Mouse (Mus musculus): ENCODE measurements around the gene Gm15737. TPM values are rescaled to one million over a fixed set of nuclear protein-coding genes. Genes with fewer than 3 reads are reported as not detected.

The Gm15737 gene
- polyA plus RNA-seq (2016; fragmentation: Nextera tagmentation; extraction: Ambion mirVana): 0.03 TPM in 1 of 2 replicates, not detected in the other

- Histone ChIP-seq H3K27me3 (ENCODE audit: insufficient read depth, poor library complexity, severe bottlenecking) (no peaks in the 10 kb centered on the region), H3K27ac (0 out of 2 replicates have a peak within 1 kb of the TSS, but pooled peaks have one; percentile 13), H3K4me3 (no peak within 1 kb of the TSS), H3K36me3 (no peaks in the 10 kb centered on the region), H3K9me3 (no peaks in the 10 kb centered on the region), H3K4me1 (replicated peaks) (peaks cover 9% of the 10 kb centered on the region)
- WGBS: 72% methylated on average over 4 of the region's 4 CpGs
- DNase-seq (ENCODE audit: low spot score): no peak
Measured at GRCm38 (mm10) chr6:92869089-92869581, at the start of gene Gm15737. Gm15737 (plus strand) TSS chr6:92869357.

GRCm38 (mm10) chr6:92821606-92822005 lies 47.6 kb upstream of the Gm15737 start:
- WGBS: 27% methylated on average over 5 of the region's 5 CpGs
- H3K9me3 ChIP-seq: no peaks in the 10 kb centered on the region
- H3K4me3 ChIP-seq: no peak overlapping the region
- H3K27me3 ChIP-seq (ENCODE audit: insufficient read depth, poor library complexity, severe bottlenecking): peaks cover 23% of the 10 kb centered on the region
- H3K36me3 ChIP-seq: no peaks in the 10 kb centered on the region
- no peak overlapping the region for H3K27ac ChIP-seq
- no peak for DNase-seq (ENCODE audit: low spot score)
- H3K4me1 ChIP-seq (replicated peaks): peaks cover 39% of the 10 kb centered on the region

GRCm38 (mm10) chr6:92822006-92822405 lies 47.2 kb upstream of the Gm15737 start:
- no peaks in the 10 kb centered on the region for H3K36me3 ChIP-seq
- H3K4me3 ChIP-seq: no peak overlapping the region
- H3K9me3 ChIP-seq: no peaks in the 10 kb centered on the region
- H3K27ac ChIP-seq: no peak overlapping the region
- H3K27me3 ChIP-seq (ENCODE audit: insufficient read depth, poor library complexity, severe bottlenecking): peaks cover 19% of the 10 kb centered on the region
- no peak for DNase-seq (ENCODE audit: low spot score)
- H3K4me1 ChIP-seq (replicated peaks): peaks cover 35% of the 10 kb centered on the region
- WGBS: 42% methylated on average over 6 of the region's 6 CpGs

DNA sequence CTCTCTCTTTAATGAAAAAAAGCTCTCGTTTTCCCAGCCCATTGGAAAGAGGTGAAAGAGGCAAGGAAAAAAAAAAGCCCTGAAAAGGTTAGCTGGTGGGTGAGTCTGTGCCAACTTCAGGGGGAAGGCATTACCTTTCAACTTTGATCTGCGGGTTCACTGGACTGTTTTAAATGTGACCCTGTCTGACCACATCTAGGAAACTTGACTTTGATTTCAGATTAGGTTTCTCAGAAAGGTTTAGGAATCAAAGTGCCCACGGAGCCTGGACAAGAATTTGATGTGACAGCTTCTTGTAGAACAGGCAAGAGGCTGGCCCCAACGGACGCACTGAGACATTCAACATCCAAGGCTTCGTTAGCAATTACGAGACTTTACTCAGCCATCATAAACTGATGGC lies 45.2 kb upstream of the Gm15737 start:
- H3K36me3 ChIP-seq: no peaks in the 10 kb centered on the region
- H3K27me3 ChIP-seq (ENCODE audit: insufficient read depth, poor library complexity, severe bottlenecking): peaks cover 12% of the 10 kb centered on the region
- DNase-seq (ENCODE audit: low spot score): peak; percentile 25
- H3K27ac ChIP-seq: no peak overlapping the region
- WGBS: 70% methylated on average over 7 of the region's 7 CpGs
- H3K4me1 ChIP-seq (replicated peaks): peaks cover 30% of the 10 kb centered on the region
- no peak overlapping the region for H3K4me3 ChIP-seq
- no peaks in the 10 kb centered on the region for H3K9me3 ChIP-seq

GRCm38 (mm10) chr6:92826561-92826960 lies 42.6 kb upstream of the Gm15737 start:
- peaks cover 11% of the 10 kb centered on the region for H3K27me3 ChIP-seq (ENCODE audit: insufficient read depth, poor library complexity, severe bottlenecking)
- H3K36me3 ChIP-seq: no peaks in the 10 kb centered on the region
- H3K4me3 ChIP-seq: no peak overlapping the region
- H3K4me1 ChIP-seq (replicated peaks): peaks cover 22% of the 10 kb centered on the region
- WGBS: 90% methylated on average over 5 of the region's 5 CpGs
- no peaks in the 10 kb centered on the region for H3K9me3 ChIP-seq
- DNase-seq (ENCODE audit: low spot score): no peak
- no peak overlapping the region for H3K27ac ChIP-seq

DNA sequence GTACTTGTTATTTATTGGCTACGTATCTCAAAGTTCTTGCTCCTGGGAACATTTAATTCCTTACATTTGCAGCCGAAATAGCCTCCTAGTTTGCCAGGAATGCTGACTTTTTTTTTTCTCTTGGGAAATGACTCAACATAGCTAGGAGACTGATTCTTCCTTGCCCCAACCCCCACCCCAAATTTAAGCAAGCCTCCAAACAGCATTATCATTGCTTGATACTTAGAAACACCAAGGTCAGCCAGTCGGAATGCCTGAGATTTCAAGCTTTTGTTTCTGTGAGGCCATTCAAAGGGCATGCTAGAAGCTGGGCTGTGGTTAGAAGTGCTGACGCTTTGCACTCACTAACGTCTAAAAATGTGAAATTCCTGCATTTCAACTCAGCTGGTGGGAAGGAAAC lies 41.8 kb upstream of the Gm15737 start:
- H3K27ac ChIP-seq: no peak overlapping the region
- no peaks in the 10 kb centered on the region for H3K9me3 ChIP-seq
- peaks cover 11% of the 10 kb centered on the region for H3K27me3 ChIP-seq (ENCODE audit: insufficient read depth, poor library complexity, severe bottlenecking)
- H3K36me3 ChIP-seq: no peaks in the 10 kb centered on the region
- DNase-seq (ENCODE audit: low spot score): no peak
- peaks cover 14% of the 10 kb centered on the region for H3K4me1 ChIP-seq (replicated peaks)
- H3K4me3 ChIP-seq: no peak overlapping the region
- 48% methylated on average over 5 of the region's 5 CpGs for WGBS

- Histone ChIP-seq H3K27ac (no peak overlapping the region), H3K4me3 (no peak overlapping the region), H3K4me1 (replicated peaks) (peaks cover 6% of the 10 kb centered on the region), H3K36me3 (no peaks in the 10 kb centered on the region), H3K9me3 (no peaks in the 10 kb centered on the region), H3K27me3 (ENCODE audit: insufficient read depth, poor library complexity, severe bottlenecking) (no peaks in the 10 kb centered on the region; the same call in 1 of the 2 replicates)
- WGBS: 89% methylated on average over 2 of the region's 2 CpGs
- DNase-seq (ENCODE audit: low spot score): no peak
Measured at GRCm38 (mm10) chr6:92829148-92829547, 40.0 kb upstream of the Gm15737 start.

DNA sequence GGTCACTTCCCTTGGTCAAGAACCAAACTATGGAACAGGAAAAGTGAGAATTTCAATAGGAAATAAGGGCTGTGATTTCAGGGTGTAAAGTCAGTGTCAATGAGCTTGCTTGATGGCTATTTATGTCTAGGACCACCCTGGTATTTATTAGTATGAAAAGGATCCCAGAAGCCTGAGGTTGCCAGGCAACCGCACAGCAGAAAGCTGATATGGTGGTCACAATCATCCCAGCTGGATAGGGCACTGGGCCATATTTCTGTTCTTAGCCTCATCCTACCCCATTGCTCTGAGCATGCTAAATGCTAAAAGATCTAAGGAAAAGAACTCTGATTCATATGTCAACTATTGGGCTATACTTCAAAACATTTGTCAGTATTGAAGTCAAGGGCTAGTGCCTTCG lies 38.1 kb upstream of the Gm15737 start:
- Histone ChIP-seq H3K9me3 (no peaks in the 10 kb centered on the region), H3K4me1 (replicated peaks) (peaks cover 6% of the 10 kb centered on the region), H3K36me3 (no peaks in the 10 kb centered on the region), H3K27me3 (ENCODE audit: insufficient read depth, poor library complexity, severe bottlenecking) (no peaks in the 10 kb centered on the region; the same call in 1 of the 2 replicates), H3K4me3 (no peak overlapping the region), H3K27ac (no peak overlapping the region)
- no peak for DNase-seq (ENCODE audit: low spot score)
- 90% methylated on average over 2 of the region's 2 CpGs for WGBS

DNA sequence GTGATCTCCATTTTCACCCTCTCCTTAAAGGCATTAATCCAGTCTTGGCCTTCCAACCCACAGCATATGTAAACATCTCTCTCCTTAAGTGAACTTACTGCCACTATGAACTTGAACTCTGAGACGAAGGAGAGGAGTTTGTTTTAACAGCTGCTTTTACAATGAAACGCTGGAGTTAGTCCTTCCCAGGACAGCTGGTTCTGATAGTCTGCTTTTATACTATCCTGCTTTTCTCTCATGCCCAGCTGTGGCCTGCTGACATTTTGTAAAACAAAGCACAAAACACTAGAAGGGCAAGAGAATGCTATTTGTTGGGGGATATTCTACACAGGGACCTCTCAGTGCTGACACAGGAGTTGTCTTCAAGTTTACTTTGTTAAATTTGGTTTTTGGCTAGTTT lies 27.2 kb upstream of the Gm15737 start:
- 18% methylated on average over 2 of the region's 2 CpGs for WGBS
- Histone ChIP-seq H3K36me3 (no peaks in the 10 kb centered on the region), H3K27me3 (ENCODE audit: insufficient read depth, poor library complexity, severe bottlenecking) (no peaks in the 10 kb centered on the region), H3K4me3 (no peak overlapping the region), H3K4me1 (replicated peaks) (peaks cover 7% of the 10 kb centered on the region), H3K9me3 (no peaks in the 10 kb centered on the region), H3K27ac (no peak overlapping the region)
- no peak for DNase-seq (ENCODE audit: low spot score)

DNA sequence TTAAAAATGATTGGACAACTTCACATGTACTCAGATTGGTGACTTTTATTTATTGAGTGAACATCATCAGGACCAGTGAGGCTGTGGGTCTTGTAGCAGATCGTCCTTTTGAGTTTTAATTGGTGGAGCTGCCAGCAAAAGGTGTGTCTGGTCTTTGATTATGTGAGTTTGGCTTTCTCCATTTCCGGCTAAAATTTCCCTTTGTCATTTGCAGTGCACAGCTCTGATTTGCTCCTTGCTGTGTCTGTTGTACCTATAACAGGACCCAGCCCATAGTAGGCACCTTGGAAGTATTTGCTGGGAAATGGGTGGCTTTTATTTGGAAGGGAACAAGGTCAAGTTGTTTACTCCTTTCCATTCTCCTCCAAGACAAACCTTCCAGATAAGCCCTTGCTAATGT lies 25.7 kb upstream of the Gm15737 start:
- no peak for DNase-seq (ENCODE audit: low spot score)
- no peaks in the 10 kb centered on the region for H3K36me3 ChIP-seq
- no peak overlapping the region for H3K4me3 ChIP-seq
- H3K27me3 ChIP-seq (ENCODE audit: insufficient read depth, poor library complexity, severe bottlenecking): no peaks in the 10 kb centered on the region
- H3K9me3 ChIP-seq: no peaks in the 10 kb centered on the region
- no peak overlapping the region for H3K27ac ChIP-seq
- H3K4me1 ChIP-seq (replicated peaks): peaks cover 7% of the 10 kb centered on the region
- WGBS: 90% methylated on average over 2 of the region's 2 CpGs

DNA sequence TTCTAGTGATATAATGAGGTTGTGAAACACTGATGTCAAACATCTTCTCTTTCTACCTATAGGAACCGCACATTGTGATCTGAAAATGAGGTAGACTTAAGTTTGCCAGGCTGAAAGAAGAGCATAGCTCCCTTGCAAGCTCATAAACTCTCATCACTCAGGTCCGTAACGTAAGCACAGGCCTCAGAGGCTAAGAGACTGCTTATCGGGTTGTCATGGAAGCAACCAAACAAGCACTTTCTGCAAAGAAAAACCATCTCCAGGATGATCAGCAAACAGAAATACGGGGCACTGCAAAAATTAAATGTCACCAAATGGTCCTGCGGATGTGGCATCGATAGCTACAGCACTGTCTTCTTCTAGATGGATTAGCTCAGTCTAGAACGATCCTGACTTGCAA lies 23.3 kb upstream of the Gm15737 start:
- Histone ChIP-seq H3K27ac (no peak overlapping the region), H3K4me3 (no peak overlapping the region), H3K36me3 (no peaks in the 10 kb centered on the region), H3K27me3 (ENCODE audit: insufficient read depth, poor library complexity, severe bottlenecking) (no peaks in the 10 kb centered on the region), H3K4me1 (replicated peaks) (peaks cover 12% of the 10 kb centered on the region), H3K9me3 (no peaks in the 10 kb centered on the region)
- no peak for DNase-seq (ENCODE audit: low spot score)
- WGBS: 89% methylated on average over 8 of the region's 8 CpGs

DNA sequence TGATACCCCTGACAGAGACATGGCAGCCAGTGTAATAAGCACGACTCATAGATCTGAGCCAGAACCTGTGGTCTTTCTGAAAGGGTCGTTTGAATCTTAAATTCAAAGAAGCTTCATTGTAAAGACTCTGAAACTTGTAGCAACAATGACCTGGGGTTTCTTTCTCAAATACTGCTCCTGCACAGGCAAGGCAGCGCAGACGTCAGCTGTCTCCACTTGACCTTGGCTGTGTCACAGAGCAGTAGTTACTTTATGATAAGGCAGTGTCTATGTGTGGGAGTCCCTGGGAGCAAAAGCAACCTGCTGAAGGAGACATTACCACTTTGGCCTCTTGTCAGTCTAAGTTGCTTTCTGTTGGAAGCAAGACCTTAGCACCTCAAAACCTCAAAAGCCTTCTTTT lies 22.5 kb upstream of the Gm15737 start:
- WGBS: 62% methylated on average over 4 of the region's 4 CpGs
- no peak overlapping the region for H3K4me3 ChIP-seq
- no peaks in the 10 kb centered on the region for H3K27me3 ChIP-seq (ENCODE audit: insufficient read depth, poor library complexity, severe bottlenecking)

GRCm38 (mm10) chr6:92849208-92849607 lies 19.9 kb upstream of the Gm15737 start:
- Histone ChIP-seq H3K36me3 (no peaks in the 10 kb centered on the region), H3K27ac (no peak overlapping the region), H3K4me3 (no peak overlapping the region), H3K27me3 (ENCODE audit: insufficient read depth, poor library complexity, severe bottlenecking) (no peaks in the 10 kb centered on the region), H3K4me1 (replicated peaks) (peaks cover 8% of the 10 kb centered on the region), H3K9me3 (no peaks in the 10 kb centered on the region)
- 93% methylated on average over 9 of the region's 9 CpGs for WGBS
- DNase-seq (ENCODE audit: low spot score): no peak

More for the DNA sequence above, 22.5 kb upstream of the Gm15737 start:
- Histone ChIP-seq H3K27ac (no peak overlapping the region), H3K9me3 (no peaks in the 10 kb centered on the region), H3K4me1 (replicated peaks) (peaks cover 11% of the 10 kb centered on the region), H3K36me3 (no peaks in the 10 kb centered on the region)
- DNase-seq (ENCODE audit: low spot score): no peak

GRCm38 (mm10) chr6:92850250-92850649 lies 18.9 kb upstream of the Gm15737 start:
- no peaks in the 10 kb centered on the region for H3K36me3 ChIP-seq
- WGBS: 66% methylated on average over 5 of the region's 5 CpGs
- no peak overlapping the region for H3K4me3 ChIP-seq
- H3K9me3 ChIP-seq: no peaks in the 10 kb centered on the region
- no peaks in the 10 kb centered on the region for H3K27me3 ChIP-seq (ENCODE audit: insufficient read depth, poor library complexity, severe bottlenecking)
- H3K4me1 ChIP-seq (replicated peaks): peaks cover 8% of the 10 kb centered on the region
- no peak for DNase-seq (ENCODE audit: low spot score)
- no peak overlapping the region for H3K27ac ChIP-seq

All from hindbrain, embryonic 10.5 days (tissue).